In genomic region chr9:91503657-91504329, GRCm38 (mm10) we compare ENCODE assay signal across 25 mouse cellular contexts.
DNase-seq lines count a peak whose midpoint lies in the region; ATAC-seq lines count a peak whose summit lies in the region.
"Had no signal": no experiment of that assay in that cellular context is flagged by ENCODE, and none has a peak within 500 bp of the region (broad histone marks: within the 10 kb centered on the region; RNA-seq: fewer than 3 reads in every experiment).

No protein-coding gene starts in this region.

- peak; percentile 35; the same call in 1 of the 2 replicates for ATAC-seq in heart, embryonic 11.5 days (replicated peaks; ENCODE audit: insufficient number of reproducible peaks, low FRiP score, low TSS enrichment)
- peak; percentile 63 for ATAC-seq in limb, embryonic 11.5 days (ENCODE audit: insufficient number of reproducible peaks, low FRiP score, low TSS enrichment, low read depth)
- peak; percentile 41; the same call in 1 of the 2 replicates for ATAC-seq in neural tube, embryonic 12.5 days (ENCODE audit: low FRiP score, low read depth)
- ATAC-seq in neural tube, embryonic 15.5 days (ENCODE audit: low FRiP score) = no peak
- ATAC-seq: forebrain, embryonic 13.5 days; lung, postnatal 0 days had no signal

- no peaks in the 10 kb centered on the region for H3K4me1 ChIP-seq in heart, embryonic 11.5 days (ENCODE audit: control insufficient read depth, insufficient read depth, low read length)
- no peaks in the 10 kb centered on the region for H3K4me1 ChIP-seq in limb, embryonic 11.5 days (ENCODE audit: control insufficient read depth, insufficient read depth, low read length)
- no peaks in the 10 kb centered on the region for H3K4me1 ChIP-seq in limb, embryonic 10.5 days
- H3K4me1 ChIP-seq in neural tube, embryonic 12.5 days = no peaks in the 10 kb centered on the region
- no peaks in the 10 kb centered on the region for H3K4me1 ChIP-seq in neural tube, embryonic 15.5 days
- H3K4me1 ChIP-seq: forebrain, embryonic 13.5 days; liver, embryonic 15.5 days; neural tube, embryonic 13.5 days had no signal

- no peak overlapping the region for H3K4me2 ChIP-seq in heart, embryonic 11.5 days
- H3K4me2 ChIP-seq in limb, embryonic 11.5 days (ENCODE audit: low read depth, severe bottlenecking) = no peak overlapping the region
- no peak overlapping the region for H3K4me2 ChIP-seq in neural tube, embryonic 12.5 days (replicated peaks)
- H3K4me2 ChIP-seq in neural tube, embryonic 15.5 days = no peak overlapping the region
- H3K4me2 ChIP-seq: forebrain, embryonic 13.5 days; liver, embryonic 15.5 days; neural tube, embryonic 13.5 days had no signal

- H3K27ac ChIP-seq in heart, embryonic 11.5 days (ENCODE audit: low read depth, low read length) = no peak overlapping the region
- H3K27ac ChIP-seq in limb, embryonic 11.5 days (replicated peaks; ENCODE audit: low read depth, low read length) = no peak overlapping the region
- H3K27ac ChIP-seq in limb, embryonic 10.5 days = no peak overlapping the region
- H3K27ac ChIP-seq in neural tube, embryonic 12.5 days = no peak overlapping the region
- H3K27ac ChIP-seq in neural tube, embryonic 15.5 days (replicated peaks) = no peak overlapping the region
- H3K27ac ChIP-seq: forebrain, embryonic 13.5 days; left cerebral cortex, adult 2 months; liver, embryonic 15.5 days; neural tube, embryonic 13.5 days had no signal

- no peaks in the 10 kb centered on the region for H3K36me3 ChIP-seq in heart, embryonic 11.5 days (ENCODE audit: control insufficient read depth, insufficient read depth, low read length)
- no peaks in the 10 kb centered on the region for H3K36me3 ChIP-seq in limb, embryonic 11.5 days (ENCODE audit: control insufficient read depth, insufficient read depth, low read length)
- H3K36me3 ChIP-seq in limb, embryonic 10.5 days = no peaks in the 10 kb centered on the region
- no peaks in the 10 kb centered on the region for H3K36me3 ChIP-seq in neural tube, embryonic 12.5 days
- no peaks in the 10 kb centered on the region for H3K36me3 ChIP-seq in neural tube, embryonic 15.5 days
- H3K36me3 ChIP-seq: liver, embryonic 15.5 days; neural tube, embryonic 13.5 days had no signal

- WGBS in heart, embryonic 11.5 days (ENCODE audit: insufficient replicate concordance) = 67% methylated on average over 5 of the region's 5 CpGs
- WGBS in limb, embryonic 11.5 days = 67% methylated on average over 5 of the region's 5 CpGs
- 71% methylated on average over 5 of the region's 5 CpGs for WGBS in limb, embryonic 10.5 days
- WGBS in neural tube, embryonic 12.5 days = 75% methylated on average over 5 of the region's 5 CpGs
- WGBS in neural tube, embryonic 15.5 days = 73% methylated on average over 5 of the region's 5 CpGs

- no peak for DNase-seq in heart, adult 11 months
- DNase-seq in limb, embryonic 11.5 days (ENCODE audit: low spot score) = no peak
- no peak for DNase-seq in limb, embryonic 10.5 days (ENCODE audit: low spot score)
- no peak for DNase-seq in spleen, postnatal 36 days (ENCODE audit: low spot score in 2 of 2)
- DNase-seq: adrenal gland, postnatal 25 days; cerebellum, adult 11 months; cerebellum, postnatal 14 days; embryo, embryonic 11 days; gastrocnemius, postnatal 25 days; heart, postnatal 10 days; kidney, adult 2 months; kidney, postnatal 4 days; layer of hippocampus, adult 9-11 months; left cerebral cortex, postnatal 4 days; thymus, adult 18-20 months; thymus, postnatal 4 days had no signal

- no peaks in the 10 kb centered on the region; the same call in 1 of the 2 replicates for H3K9me3 ChIP-seq in heart, embryonic 11.5 days (replicated peaks; ENCODE audit: control insufficient read depth, low read length)
- H3K9me3 ChIP-seq in limb, embryonic 11.5 days (ENCODE audit: control insufficient read depth, low read length) = peaks cover 3% of the 10 kb centered on the region; the same call in 1 of the 2 replicates
- no peaks in the 10 kb centered on the region for H3K9me3 ChIP-seq in limb, embryonic 10.5 days (replicated peaks)
- no peaks in the 10 kb centered on the region for H3K9me3 ChIP-seq in neural tube, embryonic 12.5 days
- H3K9me3 ChIP-seq in neural tube, embryonic 15.5 days (replicated peaks) = no peaks in the 10 kb centered on the region
- H3K9me3 ChIP-seq: forebrain, embryonic 13.5 days; liver, embryonic 15.5 days; neural tube, embryonic 13.5 days had no signal

- no peaks in the 10 kb centered on the region for H3K27me3 ChIP-seq in heart, embryonic 11.5 days (ENCODE audit: control insufficient read depth, insufficient read depth, low read length)
- H3K27me3 ChIP-seq in limb, embryonic 11.5 days (ENCODE audit: control insufficient read depth, insufficient read depth, low read length) = no peaks in the 10 kb centered on the region
- no peaks in the 10 kb centered on the region for H3K27me3 ChIP-seq in limb, embryonic 10.5 days (ENCODE audit: low read depth, poor library complexity, severe bottlenecking)
- no peaks in the 10 kb centered on the region for H3K27me3 ChIP-seq in neural tube, embryonic 12.5 days (replicated peaks)
- no peaks in the 10 kb centered on the region for H3K27me3 ChIP-seq in neural tube, embryonic 15.5 days (replicated peaks)
- H3K27me3 ChIP-seq: CH12.LX; forebrain, embryonic 13.5 days; liver, embryonic 15.5 days; neural tube, embryonic 13.5 days had no signal

- no peak overlapping the region for H3K9ac ChIP-seq in heart, embryonic 11.5 days (ENCODE audit: low read depth, low read length)
- no peak overlapping the region for H3K9ac ChIP-seq in limb, embryonic 11.5 days (ENCODE audit: low read length)
- H3K9ac ChIP-seq in neural tube, embryonic 12.5 days = no peak overlapping the region
- no peak overlapping the region for H3K9ac ChIP-seq in neural tube, embryonic 15.5 days (replicated peaks)
- H3K9ac ChIP-seq: forebrain, embryonic 13.5 days; liver, embryonic 15.5 days; neural tube, embryonic 13.5 days had no signal

- H3K4me3 ChIP-seq in heart, embryonic 11.5 days (ENCODE audit: low read depth, low read length) = no peak overlapping the region
- H3K4me3 ChIP-seq in limb, embryonic 11.5 days (ENCODE audit: low read depth, low read length) = no peak overlapping the region
- no peak overlapping the region for H3K4me3 ChIP-seq in limb, embryonic 10.5 days
- no peak overlapping the region for H3K4me3 ChIP-seq in neural tube, embryonic 12.5 days
- no peak overlapping the region for H3K4me3 ChIP-seq in neural tube, embryonic 15.5 days (replicated peaks)
- H3K4me3 ChIP-seq: forebrain, embryonic 13.5 days; left cerebral cortex, adult 2 months; liver, embryonic 15.5 days; neural tube, embryonic 13.5 days had no signal
